Mouse (Mus musculus) liver, embryonic 11.5 days (tissue): ENCODE measurements at regions not wholly inside any gene's neighbourhood (a gene's known extent, or its start where the extent isn't known, plus 50 kb on each side); places are given as distances from the start of the nearest gene placed in this dataset.
"Not testable (repeated sequence)": the region's sequence is repeated elsewhere in the genome, so short reads cannot be mapped to it uniquely, and the experiment has no call there.

ENCODE experiments used
- ATAC-seq: fragments of 200-750 bp; cut with Nextera tagmentation; replicated peaks from 2 replicates; pipeline ENCODE4 v1.8.0; 2017; ENCODE audit warnings: moderate number of reproducible peaks, mild to moderate bottlenecking, moderate TSS enrichment, moderate library complexity; ENCODE audit not compliant: low FRiP score
- DNase-seq: peaks from one replicate; pipeline ENCODE4 v3.0.0-alpha.2; 2017; ENCODE audit warnings: low spot score
- H3K27ac ChIP-seq: fragments of 300-500 bp; sonication (generic); 2 replicates; pipeline ENCODE4 v1.5.1; 2014; ENCODE audit warnings: mild to moderate bottlenecking, low read depth, low read length, control low read depth
- H3K27me3 ChIP-seq: fragments of 300-500 bp; sonication (generic); replicated peaks from 2 replicates; pipeline ENCODE4 v1.6.1; 2014; ENCODE audit warnings: low read length, mixed read lengths; ENCODE audit not compliant: control insufficient read depth, insufficient read depth
- H3K36me3 ChIP-seq: fragments of 300-500 bp; sonication (generic); 2 replicates; pipeline ENCODE4 v1.6.1; 2014; ENCODE audit warnings: mild to moderate bottlenecking, low read length, moderate library complexity, mixed read lengths; ENCODE audit not compliant: control insufficient read depth, insufficient read depth
- H3K4me1 ChIP-seq: fragments of 300-500 bp; sonication (generic); replicated peaks from 2 replicates; pipeline ENCODE4 v1.6.1; 2014; ENCODE audit warnings: low read length, mixed read lengths; ENCODE audit not compliant: control insufficient read depth, insufficient read depth
- H3K4me2 ChIP-seq: fragments of 300-500 bp; sonication (generic); 2 replicates; pipeline ENCODE4 v1.6.1; 2014; ENCODE audit warnings: mild to moderate bottlenecking, control low read depth, moderate library complexity
- H3K4me3 ChIP-seq: fragments of 300-500 bp; sonication (generic); 2 replicates; pipeline ENCODE4 v1.5.1; 2014; ENCODE audit warnings: low read depth, low read length, control low read depth
- H3K9ac ChIP-seq: fragments of 300-500 bp; sonication (generic); 2 replicates; pipeline ENCODE4 v1.6.1; 2014; ENCODE audit warnings: low read depth, low read length, control low read depth
- H3K9me3 ChIP-seq: fragments of 300-500 bp; sonication (generic); 2 replicates; pipeline ENCODE4 v1.6.1; 2016; ENCODE audit warnings: low read length, inconsistent platforms, mixed read lengths; ENCODE audit not compliant: control insufficient read depth
- WGBS: fragments of 180-500 bp; shearing (Covaris S2); extraction: QIAGEN DNeasy Blood & Tissue Kit; methylation state at CpG from one replicate; pipeline ENCODE4 v1.1.7; 2014; 5-methylcytosine and 5-hydroxymethylcytosine counted together

- H3K27me3 ChIP-seq, DNase-seq, H3K4me1 ChIP-seq, H3K9me3 ChIP-seq, H3K36me3 ChIP-seq, H3K9ac ChIP-seq, H3K27ac ChIP-seq, H3K4me3 ChIP-seq, H3K4me2 ChIP-seq, ATAC-seq: not testable (repeated sequence)
- WGBS: 77% methylated on average over 2 of the region's 2 CpGs
These were observed 379.2 kb upstream of the Ercc4 start for GRCm38 (mm10) chr16:12730167-12730730.

- Histone ChIP-seq H3K27me3 (no peaks in the 10 kb centered on the region), H3K36me3 (no peaks in the 10 kb centered on the region), H3K27ac (no peak overlapping the region), H3K4me1 (no peaks in the 10 kb centered on the region), H3K9me3 (no peaks in the 10 kb centered on the region), H3K9ac (no peak overlapping the region), H3K4me3 (no peak overlapping the region), H3K4me2 (no peak overlapping the region)
- ATAC-seq (no peak), DNase-seq (no peak)
- 80% methylated on average over 2 of the region's 2 CpGs for WGBS
These were observed 377.9 kb upstream of the Ercc4 start for GRCm38 (mm10) chr16:12731588-12731987.

GRCm38 (mm10) chr16:12742472-12742871, 367.0 kb upstream of the Ercc4 start:
- Histone ChIP-seq H3K27me3 (no peaks in the 10 kb centered on the region), H3K36me3 (no peaks in the 10 kb centered on the region), H3K9me3 (no peaks in the 10 kb centered on the region), H3K4me2 (no peak overlapping the region), H3K4me3 (no peak overlapping the region), H3K9ac (no peak overlapping the region), H3K27ac (no peak overlapping the region), H3K4me1 (no peaks in the 10 kb centered on the region)
- no peak for ATAC-seq
- no peak for DNase-seq

GRCm38 (mm10) chr16:12753181-12753580, 356.3 kb upstream of the Ercc4 start:
- no peak overlapping the region for H3K4me3 ChIP-seq
- H3K4me1 ChIP-seq: no peaks in the 10 kb centered on the region
- H3K27ac ChIP-seq: no peak overlapping the region
- 82% methylated on average over 3 of the region's 3 CpGs for WGBS
- no peak overlapping the region for H3K4me2 ChIP-seq
- H3K9ac ChIP-seq: no peak overlapping the region
- no peaks in the 10 kb centered on the region for H3K36me3 ChIP-seq
- no peaks in the 10 kb centered on the region for H3K27me3 ChIP-seq
- no peak for ATAC-seq
- no peak for DNase-seq
- no peaks in the 10 kb centered on the region for H3K9me3 ChIP-seq

GRCm38 (mm10) chr16:12754361-12754760, 355.1 kb upstream of the Ercc4 start:
- H3K9ac ChIP-seq: no peak overlapping the region
- H3K4me3 ChIP-seq: no peak overlapping the region
- no peaks in the 10 kb centered on the region for H3K4me1 ChIP-seq
- DNase-seq (no peak), ATAC-seq (no peak)
- H3K4me2 ChIP-seq: no peak overlapping the region
- no peaks in the 10 kb centered on the region for H3K27me3 ChIP-seq
- H3K36me3 ChIP-seq: no peaks in the 10 kb centered on the region
- no peak overlapping the region for H3K27ac ChIP-seq
- no peaks in the 10 kb centered on the region for H3K9me3 ChIP-seq

GRCm38 (mm10) chr16:12758594-12758993, 350.9 kb upstream of the Ercc4 start:
- H3K4me1 ChIP-seq: no peaks in the 10 kb centered on the region
- DNase-seq (peak; percentile 32), ATAC-seq (0 out of 2 replicates have a peak, but pooled peaks have one; percentile 18)
- no peaks in the 10 kb centered on the region for H3K27me3 ChIP-seq
- no peak overlapping the region for H3K27ac ChIP-seq
- H3K4me2 ChIP-seq: no peak overlapping the region
- H3K9ac ChIP-seq: no peak overlapping the region
- WGBS: 83% methylated on average over 4 of the region's 4 CpGs
- H3K9me3 ChIP-seq: no peaks in the 10 kb centered on the region
- H3K36me3 ChIP-seq: no peaks in the 10 kb centered on the region
- H3K4me3 ChIP-seq: no peak overlapping the region

- H3K4me3 ChIP-seq: no peak overlapping the region
These were observed 345.3 kb upstream of the Ercc4 start for GRCm38 (mm10) chr16:12764166-12764565.

GRCm38 (mm10) chr16:12764608-12765007, 344.9 kb upstream of the Ercc4 start:
- no peaks in the 10 kb centered on the region for H3K27me3 ChIP-seq
- no peak overlapping the region for H3K27ac ChIP-seq
- no peak overlapping the region for H3K9ac ChIP-seq
- WGBS: 71% methylated on average over 1 of the region's 1 CpGs
- no peak for DNase-seq
- no peak overlapping the region for H3K4me2 ChIP-seq
- H3K9me3 ChIP-seq: no peaks in the 10 kb centered on the region
- H3K4me1 ChIP-seq: no peaks in the 10 kb centered on the region
- H3K4me3 ChIP-seq: no peak overlapping the region
- no peaks in the 10 kb centered on the region for H3K36me3 ChIP-seq
- ATAC-seq: no peak

More at GRCm38 (mm10) chr16:12764166-12764565, 345.3 kb upstream of the Ercc4 start:
- no peak for DNase-seq
- no peak overlapping the region for H3K27ac ChIP-seq
- H3K4me2 ChIP-seq: no peak overlapping the region
- 75% methylated on average over 1 of the region's 1 CpGs for WGBS
- no peak for ATAC-seq
- H3K9ac ChIP-seq: no peak overlapping the region
- H3K27me3 ChIP-seq: no peaks in the 10 kb centered on the region
- no peaks in the 10 kb centered on the region for H3K4me1 ChIP-seq
- H3K9me3 ChIP-seq: no peaks in the 10 kb centered on the region
- no peaks in the 10 kb centered on the region for H3K36me3 ChIP-seq

GRCm38 (mm10) chr16:12766846-12767245, 342.6 kb upstream of the Ercc4 start:
- WGBS: 83% methylated on average over 7 of the region's 7 CpGs
- no peak overlapping the region for H3K27ac ChIP-seq
- H3K9me3 ChIP-seq: no peaks in the 10 kb centered on the region
- H3K27me3 ChIP-seq: no peaks in the 10 kb centered on the region
- no peaks in the 10 kb centered on the region for H3K36me3 ChIP-seq
- no peak overlapping the region for H3K9ac ChIP-seq
- DNase-seq: no peak
- H3K4me2 ChIP-seq: no peak overlapping the region
- H3K4me3 ChIP-seq: no peak overlapping the region
- no peaks in the 10 kb centered on the region for H3K4me1 ChIP-seq
- ATAC-seq: no peak
